Mouse (Mus musculus) fibroblast of lung, adult 2 months (primary cell): Measurements from ENCODE around the gene Arl13b.

Source experiments
- DNase-seq: peaks from one replicate; pipeline ENCODE4 v3.0.0-alpha.2; 2011; ENCODE audit warnings: low read depth

Gene Arl13b

DNA sequence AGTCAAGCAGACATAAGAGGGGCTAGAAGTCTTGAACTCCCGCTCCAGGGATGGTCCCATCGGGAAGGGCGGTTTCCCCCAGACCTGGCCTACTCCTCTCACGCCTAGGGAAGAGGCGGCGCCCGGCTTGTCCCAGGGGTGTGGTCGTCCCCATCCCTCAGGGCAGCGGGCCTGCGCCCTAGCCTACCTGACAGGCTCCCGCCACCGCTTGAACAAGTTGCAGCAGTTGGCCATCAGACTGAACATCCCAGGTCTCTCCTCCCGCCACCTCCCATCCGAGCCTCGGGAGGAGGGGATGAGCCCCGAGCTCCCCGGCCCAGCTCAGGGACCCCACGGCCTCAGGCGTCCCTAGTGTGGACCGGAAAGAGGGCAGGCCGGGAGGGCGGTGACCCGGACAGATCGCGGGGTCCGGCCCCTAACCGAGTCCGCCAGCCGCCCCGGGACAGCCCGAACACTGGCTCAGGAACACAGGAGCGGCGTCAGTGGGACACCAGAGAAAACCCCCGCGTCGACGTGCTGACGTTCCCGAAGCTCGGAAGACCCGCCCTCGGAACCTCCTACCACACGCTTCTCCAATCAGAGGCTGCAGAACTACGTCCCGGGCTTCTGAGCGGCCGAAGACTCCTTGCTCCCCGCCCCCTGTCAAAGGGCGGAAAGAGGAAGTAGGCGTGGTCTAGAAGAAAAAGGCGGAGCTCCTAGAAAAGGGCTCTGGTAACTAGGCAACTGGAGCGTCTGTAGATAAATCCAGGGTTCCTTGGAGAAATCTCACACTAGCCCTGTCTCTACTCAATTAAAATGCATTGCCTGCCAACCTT, at the start of gene Arl13b:
TSS of gene Arl13b (minus strand) at position 543 of the 815 bp plus-strand sequence.
- DNase-seq, result peak; percentile 97

DNA sequence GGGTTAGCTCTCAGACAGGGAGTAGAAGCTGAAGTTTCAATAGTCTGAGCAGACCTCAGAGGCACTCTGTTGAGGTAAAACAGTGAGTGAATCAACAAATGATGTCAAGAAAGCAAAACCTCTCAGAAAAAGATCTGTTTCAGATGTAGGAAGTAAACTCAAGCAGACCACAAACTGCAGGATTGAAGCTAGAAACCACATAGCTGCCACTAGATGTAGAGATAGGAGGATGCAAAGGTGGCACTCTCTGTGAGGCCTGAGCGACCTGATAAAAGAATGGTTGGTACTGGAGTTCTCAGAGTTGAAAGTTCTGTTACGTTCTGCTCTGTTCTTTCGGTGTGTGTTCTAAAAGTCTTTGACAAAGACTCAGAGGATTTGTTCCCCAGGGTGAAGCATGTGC, 49.0 kb upstream of the Arl13b start:
- DNase-seq, result no peak

DNA sequence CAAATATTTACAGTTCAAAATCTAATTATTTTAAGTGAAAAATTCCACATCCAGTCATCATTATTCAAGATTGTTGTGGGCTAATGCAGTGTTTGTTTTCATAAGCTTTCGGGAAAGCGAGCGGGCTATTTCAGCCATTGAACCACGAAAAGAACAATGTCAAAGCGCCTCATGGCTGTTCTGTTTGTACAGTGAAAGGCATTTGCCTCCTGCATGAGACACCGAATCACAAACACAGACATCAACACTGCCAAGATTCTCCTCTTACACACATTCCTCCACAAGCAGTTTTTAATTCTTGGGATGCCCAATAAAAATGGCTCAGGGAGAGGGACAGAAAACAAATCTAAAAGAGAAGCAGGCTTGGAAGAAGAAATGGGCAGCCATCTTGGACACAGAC, 27.2 kb upstream of the Arl13b start:
- peak; percentile 49 for DNase-seq

DNA sequence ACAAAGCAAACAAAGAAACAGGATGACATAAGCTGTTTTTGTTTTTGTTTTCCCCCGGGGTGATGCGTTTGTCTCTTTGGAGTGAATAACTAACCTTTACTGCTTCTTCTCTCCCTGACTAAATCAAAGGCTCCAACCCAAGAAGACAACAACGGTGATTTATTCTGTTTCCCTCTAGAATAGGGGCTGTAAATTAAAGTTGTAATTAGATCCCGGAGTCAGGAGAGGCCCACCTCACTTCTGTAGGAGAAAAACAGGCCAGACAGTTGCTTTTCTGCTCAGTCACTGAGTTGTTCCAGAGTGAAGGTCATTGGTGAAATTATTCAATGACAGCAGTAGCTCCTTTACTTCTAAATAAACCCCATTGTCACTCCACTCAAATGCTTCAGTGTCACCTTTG, 26.3 kb upstream of the Arl13b start:
- DNase-seq, result no peak

DNA sequence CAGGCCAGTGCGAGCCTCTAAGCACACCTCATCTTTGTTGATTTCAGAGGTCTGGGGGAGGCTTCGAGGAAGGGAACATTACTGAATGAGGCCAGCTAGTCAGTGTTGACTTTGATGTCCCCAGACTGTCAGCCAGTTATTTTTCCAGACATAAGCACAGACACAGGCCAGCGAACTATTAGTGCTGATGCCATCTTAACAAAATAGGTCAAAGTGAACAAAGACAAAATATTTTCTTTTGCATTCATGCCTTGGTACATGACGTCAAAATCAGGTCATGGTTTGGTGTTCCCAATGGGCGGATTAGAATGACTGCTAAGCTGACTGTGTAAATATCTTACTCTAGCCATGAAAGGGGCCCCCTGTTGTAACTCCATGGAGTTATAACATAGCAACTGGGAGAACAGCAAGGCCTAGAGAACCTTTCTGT, 25.9 kb upstream of the Arl13b start:
- DNase-seq, result no peak

DNA sequence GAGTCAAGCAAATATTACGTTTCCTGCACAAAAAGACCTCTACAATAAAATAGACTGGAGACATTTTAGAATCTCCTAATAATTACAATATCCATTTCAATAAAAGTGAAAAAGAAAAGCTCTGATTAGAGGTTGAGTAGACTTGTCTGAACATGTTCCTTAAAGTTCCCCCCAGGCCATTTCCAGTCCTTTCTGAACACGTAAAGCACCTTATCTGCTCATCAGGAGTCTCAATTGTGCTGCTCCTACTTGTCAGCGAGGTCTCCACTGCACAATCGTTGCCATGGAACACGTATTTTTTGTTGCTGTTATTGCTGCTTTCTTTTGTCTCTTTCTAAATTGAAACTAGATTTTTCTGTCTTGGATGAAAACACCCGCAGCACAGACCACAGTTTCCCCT, 14.6 kb upstream of the Arl13b start:
- no peak for DNase-seq

DNA sequence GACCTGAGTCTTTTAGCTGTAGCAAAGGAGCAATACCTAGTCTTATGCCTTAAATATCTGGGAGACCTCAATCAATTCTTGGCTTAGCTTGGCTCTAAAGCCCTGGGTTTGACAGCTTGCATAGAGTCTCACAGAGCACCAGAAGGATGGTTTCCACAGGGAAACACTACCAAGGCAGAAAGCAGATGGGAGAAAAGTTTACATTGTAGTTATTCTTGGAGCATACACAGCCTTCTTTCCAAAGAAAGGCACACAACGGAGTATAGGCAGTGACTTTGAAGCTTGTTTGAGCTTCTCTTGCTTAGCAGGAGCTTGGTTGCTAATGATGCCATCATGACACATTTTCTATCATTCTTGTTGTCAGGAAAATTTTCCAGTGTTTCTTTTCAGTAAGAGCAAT, 13.3 kb upstream of the Arl13b start:
- DNase-seq, result no peak

DNA sequence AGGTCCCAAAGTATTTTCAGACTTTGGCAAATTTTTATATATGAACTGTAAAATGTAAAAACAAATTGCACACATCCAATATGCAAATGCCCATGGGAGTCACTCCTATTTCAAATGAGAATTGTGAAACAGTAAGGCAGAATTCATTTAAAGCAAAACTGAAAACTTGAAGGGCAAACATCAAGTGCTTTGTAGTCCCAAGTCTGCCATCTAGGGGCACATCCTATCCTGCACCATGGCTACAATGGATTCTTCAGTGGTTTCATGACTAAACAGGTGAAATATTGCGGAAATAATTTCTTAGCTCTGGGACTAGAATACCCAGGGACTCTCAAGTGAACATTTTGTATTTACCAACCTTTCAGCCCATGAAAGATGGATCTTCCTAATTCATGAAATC, 11.2 kb upstream of the Arl13b start:
- no peak for DNase-seq

DNA sequence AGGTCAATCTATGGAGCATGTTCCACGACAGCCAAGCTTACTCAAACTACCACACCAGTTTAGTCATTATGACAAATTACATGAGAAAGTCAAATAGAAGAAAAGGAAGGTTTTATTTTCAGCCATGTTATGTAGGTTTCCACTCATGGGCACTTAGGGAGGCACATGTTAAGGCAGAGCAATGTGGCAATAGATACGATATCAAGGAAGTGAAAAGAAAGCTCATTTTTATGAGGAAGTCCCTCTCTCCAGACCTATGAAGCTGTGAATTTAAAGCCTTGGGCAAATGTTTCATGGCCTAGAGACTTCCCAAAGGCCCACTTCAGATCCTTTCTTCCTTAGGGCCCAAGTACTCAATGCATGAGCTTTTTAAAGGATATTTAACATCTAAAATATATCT, 10.7 kb upstream of the Arl13b start:
- no peak for DNase-seq

DNA sequence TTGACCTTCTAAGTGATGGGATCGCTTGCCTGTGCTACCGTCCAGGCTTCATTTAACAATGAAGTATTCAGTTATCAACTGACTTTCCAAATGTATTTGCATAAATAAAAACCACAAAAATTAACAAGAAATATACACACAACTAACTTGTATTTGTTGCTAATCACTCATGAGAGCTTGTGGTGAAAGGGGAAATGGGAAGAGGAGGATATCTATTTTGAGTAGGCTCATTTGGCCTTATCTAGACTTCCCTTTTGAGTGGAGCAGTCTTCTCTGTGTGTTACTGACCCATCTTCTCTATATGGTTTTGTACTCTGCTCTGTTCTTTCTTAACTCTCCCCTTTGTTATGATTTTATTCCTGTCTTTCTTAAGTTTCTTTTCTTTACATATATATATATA, 9.4 kb upstream of the Arl13b start:
- DNase-seq, result no peak

DNA sequence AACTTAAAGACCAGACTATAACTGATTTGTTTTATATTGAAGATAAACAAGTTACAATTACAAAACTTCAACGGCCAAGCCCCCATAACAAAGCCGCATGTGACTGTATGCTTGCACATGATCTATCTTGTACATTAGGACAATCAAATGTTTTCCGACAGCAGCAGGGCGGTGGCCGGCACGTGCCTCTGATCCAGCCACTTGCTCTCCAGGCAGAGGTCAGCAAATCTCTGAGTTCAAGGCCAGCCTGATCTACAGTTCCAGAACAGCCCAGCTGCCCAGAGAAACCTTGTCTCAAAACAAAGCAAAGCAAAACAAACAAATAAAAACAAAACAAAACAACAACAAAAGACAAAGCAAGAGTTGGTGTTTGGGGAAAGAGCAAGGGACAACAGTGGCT, 8.5 kb upstream of the Arl13b start:
- DNase-seq, result no peak

DNA sequence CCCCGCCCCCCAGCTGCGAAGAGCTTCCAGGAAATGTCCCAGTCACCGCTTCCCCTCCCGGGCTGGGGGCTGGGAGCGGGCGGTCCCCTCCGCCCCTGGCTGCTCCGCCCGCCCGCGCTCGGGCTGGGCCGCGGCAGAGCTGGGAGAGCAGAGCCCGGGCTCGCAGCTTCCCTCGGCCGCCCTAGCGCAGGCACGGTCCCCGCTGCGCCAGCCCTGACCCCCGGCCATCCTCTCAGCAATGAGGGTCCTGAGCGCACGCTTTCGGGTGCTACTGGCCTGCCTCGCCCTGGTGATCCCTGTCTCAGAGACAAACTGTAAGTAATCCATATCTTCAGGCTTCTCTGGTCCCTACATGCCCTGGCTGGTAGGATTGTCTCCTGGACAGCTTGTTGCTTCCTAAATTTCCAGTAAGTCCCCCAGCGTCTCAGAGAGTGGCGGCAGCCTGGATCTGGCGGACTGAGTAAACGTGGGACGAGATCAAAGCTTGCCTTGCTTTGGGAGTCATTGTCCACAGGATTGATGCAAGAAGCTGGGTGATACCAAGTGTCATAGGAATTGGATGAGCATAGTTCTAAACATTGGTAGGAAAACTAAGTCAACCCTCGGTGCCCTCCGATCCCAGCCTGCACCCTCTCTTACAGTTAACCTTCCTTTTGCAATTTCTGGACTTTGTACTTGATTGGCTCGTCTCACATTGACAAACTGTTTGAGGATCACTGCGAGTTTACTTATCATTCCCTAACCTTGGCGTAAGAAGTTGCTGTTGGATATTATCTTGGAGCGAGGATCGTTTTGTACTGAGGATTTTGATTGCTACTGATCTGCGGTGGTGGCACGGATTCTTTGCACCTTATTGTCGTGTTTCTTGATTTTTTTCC, 7.6 kb upstream of the Arl13b start, which contains the start of gene Pros1:
TSS of gene Pros1 (plus strand) at position 117 of the 878 bp plus-strand sequence.
- DNase-seq, result no peak

DNA sequence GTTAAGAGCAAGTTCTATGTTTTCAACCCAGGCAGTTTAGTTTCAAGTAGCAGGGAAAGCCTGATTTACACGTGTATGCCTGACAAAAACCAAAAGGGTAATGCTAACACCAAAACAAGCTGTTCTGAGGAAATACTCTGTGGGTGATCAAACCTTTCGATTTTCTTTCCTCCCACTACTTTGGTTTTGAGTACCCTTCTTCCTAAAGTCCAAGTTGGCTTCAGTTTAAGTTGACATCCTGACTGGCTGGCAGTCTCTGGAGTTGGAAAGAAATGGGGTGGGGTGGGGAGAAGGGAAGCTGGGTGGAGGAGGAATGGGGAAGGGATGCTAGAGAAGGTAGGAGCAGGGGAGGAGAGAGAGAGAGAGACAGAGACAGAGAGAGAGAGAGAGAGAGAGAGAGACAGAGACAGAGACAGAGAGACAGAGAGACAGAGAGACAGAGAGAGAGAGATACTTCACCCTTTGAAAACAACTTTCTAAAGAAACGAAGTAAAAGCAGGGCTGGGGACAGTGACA, 6.8 kb upstream of the Arl13b start:
- DNase-seq, result no peak

DNA sequence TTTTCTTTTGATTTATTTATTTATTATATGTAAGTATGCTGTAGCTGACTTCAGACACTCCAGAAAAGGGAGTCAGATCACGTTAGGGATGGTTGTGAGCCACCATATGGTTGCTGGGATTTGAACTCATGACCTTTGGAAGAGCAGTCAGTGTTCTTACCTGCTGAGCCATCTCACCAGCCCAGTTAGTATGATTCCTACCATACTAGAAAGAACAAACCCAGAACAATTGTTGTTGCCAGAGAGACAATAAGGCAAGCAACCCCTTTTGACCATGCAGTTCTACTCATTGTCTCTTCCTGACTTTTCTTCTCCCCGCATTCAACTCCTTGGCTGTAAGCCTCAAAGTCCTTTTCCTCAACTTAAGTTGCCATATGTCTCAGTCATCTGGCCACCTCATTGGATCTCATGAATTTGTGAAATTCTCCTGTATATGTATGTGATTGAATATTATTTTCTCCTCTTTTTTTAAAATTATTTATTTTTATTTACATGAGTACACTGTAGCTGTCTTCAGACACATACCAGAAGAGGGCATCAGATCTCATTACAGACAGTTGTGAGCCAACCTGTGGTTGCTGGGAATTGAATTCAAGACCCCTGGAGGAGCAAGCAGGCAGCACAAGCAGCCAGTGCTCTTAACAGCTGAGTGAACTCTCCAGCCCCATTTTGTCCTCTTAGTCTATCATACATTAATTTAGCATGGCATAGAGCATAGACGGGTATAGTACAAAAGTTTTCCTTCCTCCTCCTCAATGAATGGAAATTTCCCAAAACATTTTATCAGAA, 5.8 kb upstream of the Arl13b start:
- DNase-seq, result no peak

DNA sequence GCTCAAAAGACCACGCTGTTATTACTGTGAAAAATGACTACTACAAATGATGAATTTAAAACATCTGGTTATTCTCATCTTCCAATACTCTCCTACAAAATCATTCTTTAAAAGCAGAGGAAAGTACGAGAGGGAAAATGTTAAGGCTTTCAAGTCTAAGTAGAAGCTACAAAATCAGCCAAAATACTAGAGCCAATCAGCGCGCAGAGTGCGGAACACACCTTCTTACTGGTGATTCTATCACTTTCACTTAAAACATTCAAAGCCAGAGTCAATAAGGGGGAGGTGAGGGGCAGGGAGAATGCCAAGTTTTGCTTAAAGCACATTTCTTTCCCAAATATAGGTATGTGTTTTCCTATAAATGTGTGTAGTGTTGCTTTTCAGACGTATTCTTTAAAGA, 1.5 kb downstream of the Arl13b start:
- DNase-seq, result no peak

DNA sequence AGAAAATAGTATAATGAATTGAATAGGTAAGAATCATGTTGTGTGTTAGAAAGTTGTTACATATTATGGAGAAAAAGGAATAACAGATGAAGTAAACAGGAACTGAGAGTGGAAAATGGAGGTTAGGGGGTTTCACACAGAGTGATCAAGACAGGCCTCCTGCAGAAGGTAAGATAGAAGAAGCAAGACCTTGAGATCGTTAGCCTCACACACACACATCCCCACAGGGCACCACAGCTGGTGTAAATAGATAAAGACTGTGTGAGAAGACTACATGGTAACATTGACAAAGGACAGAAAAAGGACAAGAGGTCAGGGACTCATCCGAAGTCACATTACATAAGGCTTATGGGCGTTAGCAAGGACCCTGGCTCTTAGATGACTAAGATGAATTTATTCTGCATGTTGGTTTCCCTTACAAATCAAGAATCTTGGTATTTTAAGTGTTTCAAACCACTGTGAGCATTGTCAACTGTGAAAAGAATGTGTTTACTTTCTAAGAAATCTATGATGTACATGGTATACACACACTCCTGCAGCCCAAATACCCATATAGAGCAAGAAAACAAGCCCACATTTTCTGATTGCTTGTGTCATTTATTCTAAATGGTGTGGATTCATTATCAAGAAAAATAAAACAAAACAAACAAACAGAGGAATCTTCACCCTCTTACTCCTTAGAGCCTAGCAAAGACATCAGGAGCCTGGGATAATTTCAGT, 12.7 kb downstream of the Arl13b start:
- DNase-seq, result no peak

DNA sequence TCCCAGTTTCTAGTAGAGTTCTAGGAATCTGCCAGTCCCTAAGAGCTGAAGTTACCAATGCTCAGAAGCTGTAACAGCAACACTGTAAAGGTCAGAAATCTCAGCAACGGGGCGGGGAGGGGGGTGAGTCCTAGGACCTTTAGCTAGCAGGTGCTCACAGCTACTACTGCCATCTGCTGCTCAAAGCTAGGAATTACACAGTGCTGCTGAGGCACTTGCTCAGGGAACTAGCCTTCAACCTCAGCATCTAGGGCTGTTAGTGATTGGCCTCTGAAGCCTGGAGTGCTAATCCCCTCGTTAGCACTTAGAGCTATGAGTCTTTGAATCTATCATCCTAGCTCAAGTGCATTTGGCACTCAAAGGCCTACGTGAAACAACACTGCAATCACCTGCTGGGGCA, 14.4 kb downstream of the Arl13b start:
- no peak for DNase-seq

DNA sequence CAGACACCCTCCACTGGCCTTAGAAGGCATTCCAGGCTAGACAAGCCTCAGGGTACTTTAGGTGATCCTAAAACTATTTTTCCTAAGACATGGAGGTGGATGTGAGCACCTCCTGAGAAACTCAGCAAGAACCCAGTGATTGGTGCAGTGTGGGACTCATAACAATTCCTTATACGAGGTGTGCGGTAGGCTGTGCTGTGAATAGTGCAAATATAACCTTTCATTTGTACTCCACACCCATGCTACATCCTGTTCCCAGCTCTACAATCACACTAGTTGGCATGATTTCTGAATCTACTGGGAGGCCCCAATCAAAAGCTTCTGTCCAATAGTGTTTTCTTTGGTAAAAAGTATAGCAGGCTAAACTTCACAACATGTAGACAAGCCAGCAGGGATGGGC, 14.8 kb downstream of the Arl13b start:
- no peak for DNase-seq

DNA sequence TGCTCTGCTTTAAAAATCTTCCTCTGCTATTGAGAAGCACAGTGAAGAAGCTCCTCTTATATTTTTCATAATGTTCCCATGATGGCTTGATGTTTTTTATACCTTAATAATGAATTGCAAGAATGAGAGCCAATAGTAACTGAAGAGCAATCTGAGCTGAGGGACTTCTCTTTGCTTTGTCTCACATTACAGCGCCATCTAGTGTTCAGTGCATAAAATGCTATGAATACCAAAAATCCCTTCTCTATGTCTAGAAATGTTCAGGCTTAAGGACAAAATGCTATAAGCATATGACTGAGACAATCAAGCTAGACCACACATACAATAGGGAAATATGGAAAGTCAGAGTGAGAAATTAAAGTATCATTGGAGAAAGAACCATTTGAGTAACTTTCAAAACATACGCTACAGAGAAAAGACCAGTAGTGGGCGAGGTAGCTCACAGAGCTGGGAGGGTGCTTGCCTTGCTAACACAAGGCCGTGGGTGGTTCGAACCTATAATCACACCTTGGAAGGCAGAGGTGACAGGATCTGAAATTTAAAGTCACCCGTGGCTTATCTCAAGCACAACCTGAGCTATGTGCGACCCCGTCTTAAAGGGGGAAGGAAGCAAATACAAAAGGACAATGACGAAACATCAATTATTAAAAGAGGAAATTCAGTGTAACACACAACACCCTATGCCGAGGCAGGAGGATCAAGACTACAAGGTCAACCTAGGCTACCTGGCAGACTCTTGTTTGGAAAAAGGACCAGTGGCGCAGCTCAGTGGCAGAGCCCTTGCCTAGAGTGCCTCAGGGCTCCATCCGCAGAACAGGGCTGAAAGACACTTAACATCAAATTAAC, 20.5 kb downstream of the Arl13b start:
- no peak for DNase-seq

DNA sequence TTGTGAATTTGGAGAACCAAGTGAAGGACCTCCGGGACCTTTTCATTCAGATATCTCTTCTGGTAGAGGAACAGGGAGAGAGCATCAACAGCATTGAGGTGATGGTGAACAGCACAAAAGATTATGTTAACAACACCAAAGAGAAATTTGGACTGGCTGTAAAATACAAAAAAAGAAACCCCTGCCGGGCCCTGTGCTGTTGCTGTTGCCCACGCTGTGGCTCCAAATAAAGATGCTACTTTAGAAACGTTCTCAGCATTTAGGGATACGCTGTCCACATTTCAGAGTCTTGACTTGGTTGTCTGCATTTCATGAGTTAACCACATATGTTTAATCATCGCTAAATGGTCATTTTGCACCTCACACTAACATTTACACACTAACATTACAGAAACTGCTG, 24.4 kb downstream of the Arl13b start:
- DNase-seq, result no peak

DNA sequence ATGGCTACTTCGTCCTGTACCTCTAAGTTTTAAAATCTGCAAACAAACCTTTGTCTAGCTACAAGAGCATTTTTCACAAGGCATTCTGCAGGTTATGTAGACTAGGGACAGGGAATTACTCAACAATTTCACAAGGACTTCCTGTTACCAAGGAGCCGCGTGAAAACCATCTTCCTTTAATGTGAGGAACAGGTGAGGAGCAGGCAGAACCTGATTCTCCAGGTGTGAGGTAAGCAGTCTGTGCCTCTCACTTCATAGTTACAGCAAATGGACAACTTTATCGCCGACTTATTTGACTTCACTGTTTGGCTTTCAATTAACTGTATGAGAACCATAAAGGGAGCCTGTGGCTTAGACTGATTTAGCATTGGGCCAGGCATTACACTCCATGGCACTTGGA, 32.3 kb downstream of the Arl13b start, which contains the start of gene Stx19:
TSS of gene Stx19 (plus strand) at position 186 of the 400 bp plus-strand sequence.
- no peak for DNase-seq
